Mouse (Mus musculus) lung, postnatal 10 days (tissue): ENCODE results near the gene Kcnmb3.

ENCODE experiments used
- DNase-seq: peaks from one replicate; pipeline ENCODE4 v3.0.0; 2021

The Kcnmb3 gene

GRCm38 (mm10) chr3:32492097-32493090 lies at the start of gene Kcnmb3:
Gene Kcnmb3 (minus strand): TSS chr3:32492231.
- DNase-seq, result no peak

- DNase-seq, result no peak
Measured at GRCm38 (mm10) chr3:32538091-32538490, 46.1 kb upstream of the Kcnmb3 start.

- DNase-seq, result peak; percentile 86
Measured at GRCm38 (mm10) chr3:32537556-32537955, 45.5 kb upstream of the Kcnmb3 start.

GRCm38 (mm10) chr3:32535692-32536091 lies 43.7 kb upstream of the Kcnmb3 start:
- DNase-seq, result no peak

- DNase-seq, result no peak
Measured at GRCm38 (mm10) chr3:32530041-32530440, 38.0 kb upstream of the Kcnmb3 start.

- DNase-seq, result peak; percentile 98
Measured at GRCm38 (mm10) chr3:32529303-32529898, 37.4 kb upstream of the Kcnmb3 start, which contains the start of gene Mfn1. Gene Mfn1 (plus strand): TSS chr3:32529465.

GRCm38 (mm10) chr3:32527181-32527580 lies 35.1 kb upstream of the Kcnmb3 start:
- no peak for DNase-seq

- DNase-seq, result no peak
Measured at GRCm38 (mm10) chr3:32513528-32513927, 21.5 kb upstream of the Kcnmb3 start.

GRCm38 (mm10) chr3:32512686-32513284 lies 20.8 kb upstream of the Kcnmb3 start:
- DNase-seq, result no peak

- DNase-seq, result peak; percentile 13
Measured at GRCm38 (mm10) chr3:32511191-32511550, 19.1 kb upstream of the Kcnmb3 start.

- DNase-seq, result peak; percentile 97
Measured at GRCm38 (mm10) chr3:32510375-32511190, 18.6 kb upstream of the Kcnmb3 start.

GRCm38 (mm10) chr3:32509496-32510374 lies 17.7 kb upstream of the Kcnmb3 start, which contains the start of gene Zfp639:
Gene Zfp639 (plus strand): TSS chr3:32510259.
- peak; percentile 11 for DNase-seq

GRCm38 (mm10) chr3:32508666-32509324 lies 16.8 kb upstream of the Kcnmb3 start:
- peak; percentile 87 for DNase-seq

GRCm38 (mm10) chr3:32506366-32507225 lies 14.6 kb upstream of the Kcnmb3 start:
- DNase-seq, result peak; percentile 45

- DNase-seq, result no peak
Measured at GRCm38 (mm10) chr3:32505841-32506240, 13.8 kb upstream of the Kcnmb3 start.

GRCm38 (mm10) chr3:32500346-32500745 lies 8.3 kb upstream of the Kcnmb3 start:
- no peak for DNase-seq

- no peak for DNase-seq
Measured at GRCm38 (mm10) chr3:32496711-32497070, 4.7 kb upstream of the Kcnmb3 start.

- peak; percentile 21 for DNase-seq
Measured at GRCm38 (mm10) chr3:32495856-32496710, 4.1 kb upstream of the Kcnmb3 start.
